Mouse (Mus musculus): ENCODE measurements around the gene Cadps. TPM values are rescaled to one million over a fixed set of nuclear protein-coding genes. Genes with fewer than 3 reads are reported as not detected.

Gene Cadps
- polyA plus RNA-seq, 1 experiment from 2014 or later: not detected

GRCm38 (mm10) chr14:12707395-12707794 is 115.5 kb downstream of the Cadps start:
- Histone ChIP-seq H3K36me3 (ENCODE audit: control insufficient read depth, insufficient read depth) (no peaks in the 10 kb centered on the region), H3K9me3 (replicated peaks; ENCODE audit: control insufficient read depth, low read length) (no peaks in the 10 kb centered on the region), H3K4me2 (ENCODE audit: low read depth, low read length) (no peak overlapping the region), H3K4me3 (ENCODE audit: low read depth, low read length) (no peak overlapping the region), H3K4me1 (ENCODE audit: control insufficient read depth, low read depth, low read length) (no peaks in the 10 kb centered on the region), H3K9ac (ENCODE audit: low read depth, low read length) (no peak overlapping the region), H3K27ac (ENCODE audit: low read length) (no peak overlapping the region), H3K27me3 (ENCODE audit: control insufficient read depth, insufficient read depth, low read depth, low read length) (no peaks in the 10 kb centered on the region)
- 61% methylated on average over 3 of the region's 3 CpGs for WGBS (ENCODE audit: insufficient replicate concordance)
- ATAC-seq (ENCODE audit: low read depth): no peak

- H3K27ac ChIP-seq (ENCODE audit: low read length): no peak overlapping the region
- H3K9me3 ChIP-seq (replicated peaks; ENCODE audit: control insufficient read depth, low read length): no peaks in the 10 kb centered on the region
- H3K9ac ChIP-seq (ENCODE audit: low read depth, low read length): no peak overlapping the region
- no peaks in the 10 kb centered on the region for H3K36me3 ChIP-seq (ENCODE audit: control insufficient read depth, insufficient read depth)
- no peaks in the 10 kb centered on the region for H3K4me1 ChIP-seq (ENCODE audit: control insufficient read depth, low read depth, low read length)
- no peak overlapping the region for H3K4me3 ChIP-seq (ENCODE audit: low read depth, low read length)
- no peak overlapping the region for H3K4me2 ChIP-seq (ENCODE audit: low read depth, low read length)
- WGBS (ENCODE audit: insufficient replicate concordance): 66% methylated on average over 2 of the region's 2 CpGs
- ATAC-seq (ENCODE audit: low read depth): no peak
- H3K27me3 ChIP-seq (ENCODE audit: control insufficient read depth, insufficient read depth, low read depth, low read length): no peaks in the 10 kb centered on the region
Measured at GRCm38 (mm10) chr14:12704461-12704860, 118.4 kb downstream of the Cadps start.

- 26% methylated on average over 1 of the region's 1 CpGs for WGBS (ENCODE audit: insufficient replicate concordance)
- Histone ChIP-seq H3K36me3 (ENCODE audit: control insufficient read depth, insufficient read depth) (no peaks in the 10 kb centered on the region), H3K4me1 (ENCODE audit: control insufficient read depth, low read depth, low read length) (no peaks in the 10 kb centered on the region), H3K4me3 (ENCODE audit: low read depth, low read length) (no peak overlapping the region), H3K27me3 (ENCODE audit: control insufficient read depth, insufficient read depth, low read depth, low read length) (no peaks in the 10 kb centered on the region), H3K9ac (ENCODE audit: low read depth, low read length) (no peak overlapping the region), H3K27ac (ENCODE audit: low read length) (no peak overlapping the region), H3K4me2 (ENCODE audit: low read depth, low read length) (no peak overlapping the region), H3K9me3 (replicated peaks; ENCODE audit: control insufficient read depth, low read length) (no peaks in the 10 kb centered on the region)
- no peak for ATAC-seq (ENCODE audit: low read depth)
Measured at GRCm38 (mm10) chr14:12690201-12690600, 132.7 kb downstream of the Cadps start.

GRCm38 (mm10) chr14:12685015-12685414 is 137.9 kb downstream of the Cadps start:
- H3K4me1 ChIP-seq (ENCODE audit: control insufficient read depth, low read depth, low read length): no peaks in the 10 kb centered on the region

DNA sequence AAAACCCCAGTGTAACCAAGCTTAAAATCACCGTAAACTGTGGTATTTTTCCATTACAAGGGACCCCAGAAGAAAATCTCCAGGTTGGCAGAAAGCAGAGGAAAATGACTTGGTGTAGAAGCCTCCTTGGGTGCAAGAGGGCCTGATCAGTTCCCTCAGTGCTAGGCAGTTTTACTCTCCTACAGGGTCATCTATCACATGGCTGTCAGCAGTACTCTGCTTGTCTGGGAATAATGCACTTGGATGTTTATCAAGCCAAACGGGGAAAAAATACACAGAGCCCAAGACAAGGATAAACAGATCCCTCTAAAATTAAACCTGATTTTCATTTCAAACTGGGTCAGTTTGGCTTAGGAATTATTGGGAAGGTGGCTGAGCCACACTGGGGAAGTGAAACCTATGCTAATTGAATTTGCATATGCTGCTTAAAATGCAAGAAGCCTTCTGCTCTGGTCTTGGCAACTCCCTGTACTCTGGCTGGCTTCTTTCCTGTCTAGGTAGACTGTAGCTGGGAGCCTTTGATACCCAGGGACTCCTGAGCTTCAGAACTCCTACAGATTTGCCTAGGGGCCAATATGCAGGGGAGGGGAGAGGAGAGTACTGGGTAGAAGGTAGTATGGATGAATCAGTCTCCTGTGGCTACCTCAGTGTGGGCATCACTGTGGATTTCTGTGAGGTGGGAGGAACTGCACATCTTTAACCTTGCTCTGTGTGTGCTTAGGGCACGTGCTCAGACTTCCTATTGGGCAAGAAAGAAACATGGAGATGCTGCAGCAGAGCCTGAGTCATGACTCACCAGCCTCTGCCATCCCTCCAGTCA is 141.8 kb downstream of the Cadps start:
- Histone ChIP-seq H3K27me3 (ENCODE audit: control insufficient read depth, insufficient read depth, low read depth, low read length) (no peaks in the 10 kb centered on the region), H3K9ac (ENCODE audit: low read depth, low read length) (no peak overlapping the region), H3K4me2 (ENCODE audit: low read depth, low read length) (no peak overlapping the region), H3K9me3 (replicated peaks; ENCODE audit: control insufficient read depth, low read length) (no peaks in the 10 kb centered on the region), H3K4me3 (ENCODE audit: low read depth, low read length) (no peak overlapping the region), H3K36me3 (ENCODE audit: control insufficient read depth, insufficient read depth) (no peaks in the 10 kb centered on the region), H3K4me1 (ENCODE audit: control insufficient read depth, low read depth, low read length) (no peaks in the 10 kb centered on the region), H3K27ac (ENCODE audit: low read length) (no peak overlapping the region)
- no peak for ATAC-seq (ENCODE audit: low read depth)
- 32% methylated on average over 3 of the region's 3 CpGs for WGBS (ENCODE audit: insufficient replicate concordance)

More at GRCm38 (mm10) chr14:12685015-12685414, 137.9 kb downstream of the Cadps start:
- WGBS (ENCODE audit: insufficient replicate concordance): 44% methylated on average over 3 of the region's 3 CpGs
- Histone ChIP-seq H3K9me3 (replicated peaks; ENCODE audit: control insufficient read depth, low read length) (no peaks in the 10 kb centered on the region), H3K4me2 (ENCODE audit: low read depth, low read length) (no peak overlapping the region), H3K9ac (ENCODE audit: low read depth, low read length) (no peak overlapping the region), H3K4me3 (ENCODE audit: low read depth, low read length) (no peak overlapping the region), H3K27me3 (ENCODE audit: control insufficient read depth, insufficient read depth, low read depth, low read length) (no peaks in the 10 kb centered on the region), H3K36me3 (ENCODE audit: control insufficient read depth, insufficient read depth) (no peaks in the 10 kb centered on the region), H3K27ac (ENCODE audit: low read length) (no peak overlapping the region)
- no peak for ATAC-seq (ENCODE audit: low read depth)

GRCm38 (mm10) chr14:12661430-12661829 is 161.4 kb downstream of the Cadps start:
- ATAC-seq (ENCODE audit: low read depth): no peak
- 57% methylated on average over 2 of the region's 2 CpGs for WGBS (ENCODE audit: insufficient replicate concordance)

DNA sequence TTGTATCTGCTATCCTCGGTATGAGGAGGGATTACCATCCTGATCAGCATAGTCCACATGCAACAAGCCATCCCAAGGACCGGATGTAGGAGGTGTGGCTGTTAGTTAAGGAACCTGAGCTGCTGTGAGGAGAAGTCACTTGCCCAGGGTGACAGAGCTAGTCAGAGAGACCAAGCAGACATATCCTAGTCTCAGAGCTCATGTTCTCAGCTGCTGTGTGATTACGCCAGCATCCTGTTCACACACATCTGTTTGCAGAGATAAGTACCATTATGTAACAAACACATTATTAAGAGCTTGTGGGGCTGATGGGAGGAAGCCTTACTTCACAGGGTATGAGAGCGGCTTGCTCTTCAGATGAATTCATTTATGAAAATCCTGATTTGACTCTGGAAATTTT is 165.5 kb downstream of the Cadps start:
- Histone ChIP-seq H3K9ac (ENCODE audit: low read depth, low read length) (no peak overlapping the region), H3K4me1 (ENCODE audit: control insufficient read depth, low read depth, low read length) (no peaks in the 10 kb centered on the region), H3K27ac (ENCODE audit: low read length) (no peak overlapping the region), H3K9me3 (replicated peaks; ENCODE audit: control insufficient read depth, low read length) (no peaks in the 10 kb centered on the region), H3K36me3 (ENCODE audit: control insufficient read depth, insufficient read depth) (no peaks in the 10 kb centered on the region), H3K4me3 (ENCODE audit: low read depth, low read length) (no peak overlapping the region), H3K27me3 (ENCODE audit: control insufficient read depth, insufficient read depth, low read depth, low read length) (no peaks in the 10 kb centered on the region), H3K4me2 (ENCODE audit: low read depth, low read length) (no peak overlapping the region)
- WGBS (ENCODE audit: insufficient replicate concordance): 18% methylated on average over 4 of the region's 4 CpGs
- no peak for ATAC-seq (ENCODE audit: low read depth)

More at GRCm38 (mm10) chr14:12661430-12661829, 161.4 kb downstream of the Cadps start:
- Histone ChIP-seq H3K9ac (ENCODE audit: low read depth, low read length) (no peak overlapping the region), H3K4me3 (ENCODE audit: low read depth, low read length) (no peak overlapping the region), H3K9me3 (replicated peaks; ENCODE audit: control insufficient read depth, low read length) (no peaks in the 10 kb centered on the region), H3K4me2 (ENCODE audit: low read depth, low read length) (no peak overlapping the region), H3K4me1 (ENCODE audit: control insufficient read depth, low read depth, low read length) (no peaks in the 10 kb centered on the region), H3K27me3 (ENCODE audit: control insufficient read depth, insufficient read depth, low read depth, low read length) (no peaks in the 10 kb centered on the region), H3K27ac (ENCODE audit: low read length) (no peak overlapping the region), H3K36me3 (ENCODE audit: control insufficient read depth, insufficient read depth) (no peaks in the 10 kb centered on the region)

DNA sequence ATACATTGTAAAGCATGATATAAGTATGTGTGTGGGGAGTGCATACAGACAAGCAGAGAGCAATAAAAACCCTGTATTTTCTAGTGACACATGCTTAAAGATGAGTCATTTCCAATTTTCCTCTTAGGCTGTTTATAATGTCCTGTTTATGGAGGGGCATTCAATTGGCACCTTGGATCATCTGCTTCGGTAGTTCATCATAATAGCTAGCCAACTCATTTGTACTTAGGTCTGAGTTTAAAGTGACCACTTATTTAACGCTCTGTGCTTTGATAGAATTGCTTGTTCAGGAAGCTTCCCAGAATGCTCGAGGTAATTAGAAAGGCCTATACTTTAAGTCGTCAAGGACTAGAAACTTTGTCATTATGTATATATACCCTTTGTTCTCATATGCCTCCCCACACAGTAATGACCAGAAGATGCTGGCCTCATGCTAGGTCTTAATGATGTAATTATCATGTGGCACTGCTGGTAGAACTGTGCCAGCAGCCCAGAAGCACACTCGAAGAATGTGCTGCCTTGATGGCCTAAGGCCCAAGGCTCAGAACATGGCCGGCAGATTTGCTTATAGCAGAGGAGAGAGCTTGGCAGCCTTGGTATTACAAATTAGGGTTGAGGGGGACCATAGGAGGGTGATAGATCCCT is 179.9 kb downstream of the Cadps start:
- Histone ChIP-seq H3K27ac (ENCODE audit: low read length) (no peak overlapping the region), H3K27me3 (ENCODE audit: control insufficient read depth, insufficient read depth, low read depth, low read length) (no peaks in the 10 kb centered on the region), H3K9ac (ENCODE audit: low read depth, low read length) (no peak overlapping the region), H3K4me3 (ENCODE audit: low read depth, low read length) (no peak overlapping the region), H3K9me3 (replicated peaks; ENCODE audit: control insufficient read depth, low read length) (no peaks in the 10 kb centered on the region), H3K4me2 (ENCODE audit: low read depth, low read length) (no peak overlapping the region), H3K4me1 (ENCODE audit: control insufficient read depth, low read depth, low read length) (no peaks in the 10 kb centered on the region), H3K36me3 (ENCODE audit: control insufficient read depth, insufficient read depth) (no peaks in the 10 kb centered on the region)
- no peak for ATAC-seq (ENCODE audit: low read depth)
- 59% methylated on average over 6 of the region's 6 CpGs for WGBS (ENCODE audit: insufficient replicate concordance)

DNA sequence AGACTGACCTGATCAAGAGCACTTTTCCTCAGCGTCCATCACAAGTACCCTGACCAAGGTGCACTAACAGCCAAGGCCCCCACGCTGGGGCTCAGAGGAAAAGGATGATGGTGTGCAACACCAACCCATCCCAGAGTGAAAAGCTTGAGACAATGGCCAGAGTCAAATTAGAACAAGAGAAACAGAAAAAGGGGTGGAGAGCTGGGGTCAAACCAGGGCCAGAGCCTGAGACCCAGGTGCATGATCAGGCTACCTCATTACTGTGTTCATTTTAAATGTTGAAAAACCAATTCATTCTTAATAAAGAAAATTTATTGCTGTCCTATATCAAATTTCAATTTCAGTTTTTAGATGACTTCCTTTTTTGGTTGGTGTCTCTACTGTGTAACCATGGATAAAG is 184.1 kb downstream of the Cadps start:
- Histone ChIP-seq H3K4me3 (ENCODE audit: low read depth, low read length) (no peak overlapping the region), H3K36me3 (ENCODE audit: control insufficient read depth, insufficient read depth) (no peaks in the 10 kb centered on the region), H3K9me3 (replicated peaks; ENCODE audit: control insufficient read depth, low read length) (no peaks in the 10 kb centered on the region), H3K4me1 (ENCODE audit: control insufficient read depth, low read depth, low read length) (no peaks in the 10 kb centered on the region), H3K9ac (ENCODE audit: low read depth, low read length) (no peak overlapping the region), H3K27ac (ENCODE audit: low read length) (no peak overlapping the region), H3K4me2 (ENCODE audit: low read depth, low read length) (no peak overlapping the region), H3K27me3 (ENCODE audit: control insufficient read depth, insufficient read depth, low read depth, low read length) (no peaks in the 10 kb centered on the region)
- WGBS (ENCODE audit: insufficient replicate concordance): 73% methylated on average over 2 of the region's 2 CpGs
- no peak for ATAC-seq (ENCODE audit: low read depth)
